Mouse (Mus musculus): Measurements from ENCODE around the gene Nyap1. TPM values are rescaled to one million over a fixed set of nuclear protein-coding genes. Genes with fewer than 3 reads are reported as not detected.

Nyap1 gene
- polyA plus RNA-seq, 1 experiment from 2014 or later, result 0.33 TPM

GRCm38 (mm10) chr5:137705242-137705641 is 36.2 kb downstream of the Nyap1 start:
- Histone ChIP-seq H3K27me3 (replicated peaks) (no peaks in the 10 kb centered on the region; the same call in 1 of the 2 replicates), H3K9me3 (replicated peaks) (no peaks in the 10 kb centered on the region), H3K4me2 (0 out of 2 replicates have a peak overlapping the region, but pooled peaks have one; percentile 25), H3K27ac (peak overlapping the region; percentile 60; the same call in 1 of the 2 replicates), H3K4me1 (peaks cover 23% of the 10 kb centered on the region), H3K36me3 (no peaks in the 10 kb centered on the region), H3K4me3 (no peak overlapping the region), H3K9ac (no peak overlapping the region; the same call in 1 of the 2 replicates)
- no peak for ATAC-seq
- 32% methylated on average over 6 of the region's 6 CpGs for WGBS (ENCODE audit: insufficient replicate concordance)

GRCm38 (mm10) chr5:137699850-137700249 is 41.6 kb downstream of the Nyap1 start:
- H3K36me3 ChIP-seq, result no peaks in the 10 kb centered on the region
- peaks cover 34% of the 10 kb centered on the region for H3K4me1 ChIP-seq
- WGBS (ENCODE audit: insufficient replicate concordance), result 19% methylated on average over 2 of the region's 2 CpGs
- H3K4me3 ChIP-seq, result no peak overlapping the region
- peak overlapping the region; percentile 22; the same call in 1 of the 2 replicates for H3K27ac ChIP-seq
- H3K27me3 ChIP-seq (replicated peaks), result no peaks in the 10 kb centered on the region
- no peak overlapping the region for H3K9ac ChIP-seq
- no peaks in the 10 kb centered on the region for H3K9me3 ChIP-seq (replicated peaks)
- 0 out of 2 replicates have a peak overlapping the region, but pooled peaks have one; percentile 1 for H3K4me2 ChIP-seq
- ATAC-seq, result peak; percentile 87

- WGBS (ENCODE audit: insufficient replicate concordance), result 69% methylated on average over 3 of the region's 3 CpGs
- ATAC-seq, result no peak
These were observed 42.3 kb downstream of the Nyap1 start for GRCm38 (mm10) chr5:137699080-137699479.

GRCm38 (mm10) chr5:137695930-137696329 is 45.5 kb downstream of the Nyap1 start:
- Histone ChIP-seq H3K9ac (no peak overlapping the region), H3K9me3 (replicated peaks) (no peaks in the 10 kb centered on the region), H3K4me2 (no peak overlapping the region), H3K27me3 (replicated peaks) (no peaks in the 10 kb centered on the region), H3K4me1 (peaks cover 32% of the 10 kb centered on the region), H3K36me3 (no peaks in the 10 kb centered on the region), H3K4me3 (no peak overlapping the region), H3K27ac (no peak overlapping the region)
- no peak for ATAC-seq
- WGBS (ENCODE audit: insufficient replicate concordance), result 41% methylated on average over 4 of the region's 4 CpGs

More at GRCm38 (mm10) chr5:137699080-137699479, 42.3 kb downstream of the Nyap1 start:
- Histone ChIP-seq H3K4me3 (no peak overlapping the region), H3K27ac (no peak overlapping the region), H3K9me3 (replicated peaks) (no peaks in the 10 kb centered on the region), H3K4me1 (peaks cover 32% of the 10 kb centered on the region), H3K4me2 (no peak overlapping the region), H3K9ac (no peak overlapping the region), H3K27me3 (replicated peaks) (no peaks in the 10 kb centered on the region), H3K36me3 (no peaks in the 10 kb centered on the region)

- Histone ChIP-seq H3K4me3 (no peak overlapping the region), H3K36me3 (no peaks in the 10 kb centered on the region)
- WGBS (ENCODE audit: insufficient replicate concordance), result 79% methylated on average over 3 of the region's 3 CpGs
These were observed 46.6 kb downstream of the Nyap1 start for GRCm38 (mm10) chr5:137694796-137695195.

GRCm38 (mm10) chr5:137691881-137692280 is 49.5 kb downstream of the Nyap1 start:
- Histone ChIP-seq H3K36me3 (no peaks in the 10 kb centered on the region), H3K9ac (no peak overlapping the region), H3K4me3 (no peak overlapping the region), H3K27me3 (replicated peaks) (no peaks in the 10 kb centered on the region), H3K4me2 (no peak overlapping the region), H3K9me3 (replicated peaks) (no peaks in the 10 kb centered on the region), H3K4me1 (peaks cover 37% of the 10 kb centered on the region), H3K27ac (no peak overlapping the region)
- no peak for ATAC-seq
- whole genome bisulfite sequencing (ENCODE audit: insufficient replicate concordance), result 55% methylated on average over 1 of the region's 1 CpGs

More at GRCm38 (mm10) chr5:137694796-137695195, 46.6 kb downstream of the Nyap1 start:
- Histone ChIP-seq H3K9ac (no peak overlapping the region), H3K4me2 (no peak overlapping the region), H3K9me3 (replicated peaks) (no peaks in the 10 kb centered on the region), H3K27ac (no peak overlapping the region), H3K4me1 (peaks cover 33% of the 10 kb centered on the region), H3K27me3 (replicated peaks) (no peaks in the 10 kb centered on the region)
- no peak for ATAC-seq

- H3K27me3 ChIP-seq (replicated peaks), result no peaks in the 10 kb centered on the region
- WGBS (ENCODE audit: insufficient replicate concordance), result 60% methylated on average over 9 of the region's 9 CpGs
- 0 out of 2 replicates have a peak overlapping the region, but pooled peaks have one; percentile 57 for H3K27ac ChIP-seq
- no peak overlapping the region for H3K4me2 ChIP-seq
- no peak for ATAC-seq
- H3K9ac ChIP-seq, result no peak overlapping the region
- no peaks in the 10 kb centered on the region for H3K9me3 ChIP-seq (replicated peaks)
- no peaks in the 10 kb centered on the region for H3K36me3 ChIP-seq
- no peak overlapping the region for H3K4me3 ChIP-seq
- peaks cover 45% of the 10 kb centered on the region for H3K4me1 ChIP-seq
These were observed 50.9 kb downstream of the Nyap1 start for GRCm38 (mm10) chr5:137690531-137690930.

GRCm38 (mm10) chr5:137689974-137690373 is 51.4 kb downstream of the Nyap1 start:
- 80% methylated on average over 3 of the region's 3 CpGs for WGBS (ENCODE audit: insufficient replicate concordance)
- H3K4me1 ChIP-seq, result peaks cover 47% of the 10 kb centered on the region
- no peak overlapping the region for H3K4me3 ChIP-seq
- H3K36me3 ChIP-seq, result no peaks in the 10 kb centered on the region
- no peak overlapping the region for H3K9ac ChIP-seq
- ATAC-seq, result no peak
- peak overlapping the region; percentile 57 for H3K27ac ChIP-seq
- no peaks in the 10 kb centered on the region for H3K9me3 ChIP-seq (replicated peaks)
- no peaks in the 10 kb centered on the region for H3K27me3 ChIP-seq (replicated peaks)
- H3K4me2 ChIP-seq, result no peak overlapping the region

- Histone ChIP-seq H3K27me3 (replicated peaks) (no peaks in the 10 kb centered on the region), H3K36me3 (peaks cover 11% of the 10 kb centered on the region), H3K9me3 (replicated peaks) (no peaks in the 10 kb centered on the region), H3K4me2 (peak overlapping the region; percentile 90), H3K27ac (peak overlapping the region; percentile 98), H3K9ac (peak overlapping the region; percentile 72), H3K4me3 (peak overlapping the region; percentile 42), H3K4me1 (peaks cover 68% of the 10 kb centered on the region)
- 29% methylated on average over 6 of the region's 6 CpGs for whole genome bisulfite sequencing (ENCODE audit: insufficient replicate concordance)
- peak; percentile 90 for ATAC-seq
These were observed 55.1 kb downstream of the Nyap1 start for GRCm38 (mm10) chr5:137686127-137686790.

GRCm38 (mm10) chr5:137685653-137686052 is 55.8 kb downstream of the Nyap1 start:
- H3K27ac ChIP-seq, result peak overlapping the region; percentile 98
- 38% methylated on average over 3 of the region's 3 CpGs for WGBS (ENCODE audit: insufficient replicate concordance)
- H3K9ac ChIP-seq, result peak overlapping the region; percentile 63

GRCm38 (mm10) chr5:137684294-137685123 is 56.9 kb downstream of the Nyap1 start, which contains the start of gene Agfg2:
Agfg2 (minus strand) TSS chr5:137684726.
- Histone ChIP-seq H3K27me3 (replicated peaks) (no peaks in the 10 kb centered on the region), H3K36me3 (peaks cover 29% of the 10 kb centered on the region), H3K27ac (peak within 1 kb of the TSS; percentile 98), H3K9ac (peak within 1 kb of the TSS; percentile 92), H3K4me1 (peaks cover 73% of the 10 kb centered on the region), H3K9me3 (replicated peaks) (no peaks in the 10 kb centered on the region), H3K4me2 (peak within 1 kb of the TSS; percentile 90), H3K4me3 (peak within 1 kb of the TSS; percentile 90)
- under 1% methylated on average over 62 of the region's 62 CpGs for WGBS (ENCODE audit: insufficient replicate concordance)
- ATAC-seq, result peak; percentile 89

More at GRCm38 (mm10) chr5:137685653-137686052, 55.8 kb downstream of the Nyap1 start:
- Histone ChIP-seq H3K27me3 (replicated peaks) (no peaks in the 10 kb centered on the region), H3K4me1 (peaks cover 72% of the 10 kb centered on the region), H3K4me2 (peak overlapping the region; percentile 90), H3K4me3 (peak overlapping the region; percentile 29), H3K36me3 (peaks cover 17% of the 10 kb centered on the region), H3K9me3 (replicated peaks) (no peaks in the 10 kb centered on the region)
- no peak for ATAC-seq

Data from liver, embryonic 12.5 days (tissue).